Mouse (Mus musculus): ENCODE measurements around the gene Ddhd1.

Gene Ddhd1

DNA sequence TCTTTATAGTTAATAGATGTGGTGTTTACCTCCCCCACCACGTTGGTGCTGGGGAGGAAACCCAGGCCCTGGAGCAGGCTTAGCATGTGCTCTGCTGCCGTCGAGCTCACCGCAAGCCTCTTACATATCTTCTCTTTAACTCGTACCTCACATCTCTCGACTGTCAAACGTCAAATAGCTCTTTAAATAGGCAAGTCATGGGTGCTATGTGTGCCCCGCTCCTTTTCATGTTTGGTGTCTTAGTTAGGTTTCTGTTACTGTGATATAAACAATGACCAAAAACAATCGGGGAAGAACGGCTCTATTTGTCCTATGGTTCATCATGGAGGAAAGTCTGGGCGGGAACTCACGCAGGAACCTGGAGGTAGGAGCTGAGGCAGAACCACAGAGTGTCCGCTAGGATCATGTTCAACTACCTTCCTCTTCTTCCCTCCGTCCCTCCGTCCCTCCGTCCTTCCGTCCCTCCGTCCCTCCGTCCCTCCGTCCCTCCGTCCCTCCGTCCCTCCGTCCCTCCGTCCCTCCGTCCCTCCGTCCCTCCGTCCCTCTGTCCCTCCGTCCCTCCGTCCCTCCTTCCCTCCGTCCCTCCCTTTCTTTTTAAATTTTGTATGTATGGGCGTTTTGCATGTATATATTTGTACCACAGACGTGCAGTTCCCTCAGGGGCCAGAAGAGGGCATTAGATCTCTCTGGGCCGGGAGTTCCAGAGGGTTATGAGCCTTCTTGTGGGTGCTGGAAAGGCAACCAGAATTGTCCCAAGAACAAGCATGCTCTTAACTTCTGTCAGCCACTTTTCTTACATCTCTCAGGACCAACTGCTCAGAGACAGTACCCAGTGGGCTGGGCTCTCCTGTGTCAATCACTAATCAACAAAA lies 91.6 kb downstream of the Ddhd1 start:
- peak; percentile 77 to 84 for DNase-seq

DNA sequence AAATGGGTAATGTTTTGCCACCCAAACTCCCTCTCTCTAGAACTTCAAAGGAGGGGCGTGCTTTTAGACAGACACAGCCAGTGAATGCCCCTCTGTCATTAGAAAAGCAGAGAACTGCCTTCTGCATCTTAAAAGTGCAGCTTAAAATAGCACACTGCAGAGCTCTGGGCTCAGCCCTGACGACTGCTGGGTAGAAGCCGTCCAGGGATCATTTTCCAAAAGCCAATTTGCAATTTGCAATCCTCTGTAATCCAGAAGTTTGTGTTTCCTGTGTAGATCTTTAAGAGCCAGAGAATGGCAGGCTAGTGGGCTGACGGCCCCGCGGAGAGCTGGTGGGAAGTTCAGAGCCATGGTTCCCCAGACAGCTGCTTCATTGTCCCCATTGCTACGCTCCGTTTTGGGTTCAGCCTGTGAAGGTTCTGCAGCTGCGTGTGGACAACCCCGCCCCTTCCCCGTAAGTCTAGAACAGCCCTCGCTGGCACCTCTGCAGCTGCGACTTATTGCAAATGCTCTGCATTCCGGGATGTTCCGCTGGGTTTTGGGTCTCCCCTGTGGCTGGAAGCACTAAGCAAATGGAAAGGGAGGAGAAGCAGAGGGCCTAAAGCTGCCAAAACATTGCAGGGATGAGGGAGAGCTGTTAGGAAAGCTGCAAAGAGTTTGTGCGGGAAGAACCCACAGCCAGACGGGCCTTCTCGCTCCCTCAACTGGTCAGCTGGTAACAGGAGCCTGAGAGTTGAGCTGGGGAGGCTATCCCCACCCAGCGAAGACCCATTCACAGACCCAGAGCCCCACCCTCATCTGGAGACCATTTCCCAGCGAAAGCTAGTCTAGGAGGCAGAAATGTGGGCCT lies 92.5 kb downstream of the Ddhd1 start:
- no peak for DNase-seq

DNA sequence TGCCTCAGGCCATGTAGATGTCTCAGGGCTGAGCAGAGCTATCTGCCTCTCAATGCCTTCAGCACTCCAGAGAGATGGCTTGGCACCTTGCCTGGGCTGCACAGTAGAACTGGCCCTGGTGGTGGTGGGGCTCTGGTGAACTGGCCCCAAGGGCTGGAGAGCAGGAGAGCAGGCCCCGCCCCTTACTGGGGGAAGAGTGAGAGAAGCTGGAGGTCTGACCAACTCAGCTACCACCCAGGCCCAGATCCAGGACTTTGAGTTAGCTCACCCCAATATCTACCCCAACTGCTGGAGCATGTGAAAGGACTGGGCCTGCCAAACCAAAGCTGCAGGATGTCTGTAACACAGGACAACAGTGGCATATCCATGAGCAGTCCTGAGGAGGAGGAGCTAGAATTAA lies 94.4 kb downstream of the Ddhd1 start:
- DNase-seq = peak; percentile 44 to 59

DNA sequence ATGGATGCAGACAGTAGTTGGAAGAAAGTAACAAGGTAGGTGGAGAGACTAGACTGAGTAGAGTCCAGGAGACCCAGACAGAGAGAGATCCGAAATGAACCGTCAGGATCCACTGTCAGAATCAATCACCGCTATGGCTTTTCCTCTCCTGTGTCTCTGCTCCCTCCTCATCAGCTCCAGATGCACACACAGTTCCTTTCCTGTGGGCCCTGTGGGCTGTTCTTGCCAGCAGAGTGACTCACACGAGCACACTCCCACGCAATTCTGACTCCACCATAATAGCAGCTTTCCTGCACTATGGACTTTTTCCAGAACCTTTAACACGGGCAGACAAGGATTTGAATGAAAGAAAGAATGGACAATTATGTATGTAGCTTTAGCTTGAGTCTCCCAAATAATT lies 96.3 kb downstream of the Ddhd1 start:
- no peak for DNase-seq

DNA sequence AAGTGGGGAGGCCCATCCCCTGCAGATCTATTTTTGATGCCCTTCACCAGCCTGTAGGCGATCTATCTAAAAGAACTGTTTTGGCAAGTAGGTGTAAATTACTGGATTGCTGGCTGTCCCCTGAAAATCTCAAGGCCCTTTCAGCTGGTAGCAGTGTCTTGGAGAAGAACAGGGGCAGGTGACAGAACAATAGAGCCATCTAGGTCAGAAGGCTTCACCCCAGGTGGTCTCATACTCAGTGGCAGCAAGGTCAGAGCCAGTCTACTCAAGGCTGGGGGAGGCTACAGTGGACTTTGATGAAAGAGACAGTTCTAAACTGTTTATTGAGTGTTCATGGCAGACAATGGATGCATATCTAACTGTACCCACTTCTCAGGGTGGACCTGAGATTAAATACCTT lies 98.9 kb downstream of the Ddhd1 start:
- no peak for DNase-seq

DNA sequence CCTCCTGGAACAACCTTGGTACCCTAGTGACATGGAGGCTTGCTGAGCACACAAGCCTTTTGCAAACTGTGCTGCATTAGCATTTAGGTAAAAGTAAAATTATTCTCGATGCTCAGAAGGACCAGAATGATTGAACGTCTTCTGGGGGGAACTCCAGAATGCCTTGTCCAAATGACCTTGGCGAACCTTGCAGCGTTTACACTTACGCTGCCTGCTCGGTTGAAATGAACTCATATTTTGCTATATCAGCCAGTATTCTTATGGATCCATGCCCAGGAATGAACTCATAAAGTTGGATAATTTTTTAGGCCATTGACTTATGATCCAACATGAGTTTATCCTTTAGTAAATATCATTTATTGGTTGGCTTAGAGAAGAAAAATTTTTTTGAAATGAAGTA lies 103.6 kb downstream of the Ddhd1 start:
- DNase-seq = no peak

DNA sequence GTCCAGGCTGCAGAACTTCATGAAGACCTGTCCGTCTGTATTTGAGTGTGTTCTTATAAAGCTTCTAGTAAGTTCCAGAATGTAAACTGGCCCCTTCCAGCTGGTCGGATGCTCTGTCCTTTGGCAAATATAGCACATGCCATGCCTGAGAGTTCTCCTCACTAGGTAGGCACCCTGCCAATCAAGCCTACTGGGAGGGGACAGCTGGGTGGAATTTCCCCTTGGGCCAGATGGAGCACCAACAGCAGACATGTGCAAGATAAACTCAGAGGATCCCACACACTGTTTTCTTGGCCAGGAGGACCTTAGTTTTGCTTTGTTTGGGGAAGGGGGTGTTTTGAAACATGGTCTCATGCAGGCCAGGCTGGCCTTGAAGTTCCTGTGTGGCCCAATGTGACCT lies 104.1 kb downstream of the Ddhd1 start:
- DNase-seq = no peak

DNA sequence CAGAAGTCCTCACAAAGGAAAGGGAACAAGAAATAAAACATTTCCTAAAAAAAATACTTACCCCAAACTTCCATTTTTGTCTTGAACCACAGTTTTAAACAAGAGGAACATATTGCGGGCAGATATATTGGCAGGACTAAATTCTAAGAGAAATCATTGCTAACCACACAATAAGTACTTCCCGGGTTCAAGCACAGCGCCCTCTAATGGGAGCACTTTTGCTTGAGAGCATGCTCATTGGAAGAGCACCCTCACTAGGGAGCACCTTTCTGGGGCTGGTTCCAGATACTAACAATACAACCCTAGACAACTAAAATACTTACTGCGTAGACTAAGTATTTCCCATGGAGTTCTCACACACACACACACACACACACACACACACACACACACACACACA lies 105.5 kb downstream of the Ddhd1 start:
- no peak for DNase-seq

DNA sequence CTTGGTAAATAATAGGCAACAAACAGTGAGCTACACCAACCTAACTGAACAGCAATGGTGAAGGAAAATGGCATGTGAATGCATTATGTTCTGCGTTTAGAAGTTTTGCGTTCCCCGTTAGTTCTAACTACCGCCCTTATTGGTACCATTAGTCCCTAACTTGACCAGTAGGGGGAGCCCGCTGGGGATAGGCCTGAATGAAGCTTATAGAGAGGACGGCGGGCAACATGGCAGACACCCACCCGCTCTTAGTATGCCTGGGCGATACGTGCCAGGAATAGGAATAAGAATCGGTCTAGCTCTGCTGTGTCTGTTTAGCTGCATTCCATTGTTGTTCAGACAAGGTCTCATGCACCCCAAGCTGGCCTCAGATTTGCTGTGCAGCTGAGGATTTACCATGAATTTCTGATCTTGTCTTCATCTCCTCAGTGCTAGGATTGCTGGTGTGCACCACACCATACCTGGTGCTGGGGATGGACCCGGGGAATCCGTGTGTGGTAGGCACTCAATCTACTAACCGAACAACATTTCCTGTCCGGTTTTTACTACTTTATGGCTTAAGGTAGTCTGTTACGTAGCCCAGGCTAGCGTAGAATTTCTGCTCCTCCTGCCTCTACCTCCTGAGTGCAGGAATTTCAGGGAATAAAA lies 106.7 kb downstream of the Ddhd1 start:
- peak; percentile 48 to 69 for DNase-seq

DNA sequence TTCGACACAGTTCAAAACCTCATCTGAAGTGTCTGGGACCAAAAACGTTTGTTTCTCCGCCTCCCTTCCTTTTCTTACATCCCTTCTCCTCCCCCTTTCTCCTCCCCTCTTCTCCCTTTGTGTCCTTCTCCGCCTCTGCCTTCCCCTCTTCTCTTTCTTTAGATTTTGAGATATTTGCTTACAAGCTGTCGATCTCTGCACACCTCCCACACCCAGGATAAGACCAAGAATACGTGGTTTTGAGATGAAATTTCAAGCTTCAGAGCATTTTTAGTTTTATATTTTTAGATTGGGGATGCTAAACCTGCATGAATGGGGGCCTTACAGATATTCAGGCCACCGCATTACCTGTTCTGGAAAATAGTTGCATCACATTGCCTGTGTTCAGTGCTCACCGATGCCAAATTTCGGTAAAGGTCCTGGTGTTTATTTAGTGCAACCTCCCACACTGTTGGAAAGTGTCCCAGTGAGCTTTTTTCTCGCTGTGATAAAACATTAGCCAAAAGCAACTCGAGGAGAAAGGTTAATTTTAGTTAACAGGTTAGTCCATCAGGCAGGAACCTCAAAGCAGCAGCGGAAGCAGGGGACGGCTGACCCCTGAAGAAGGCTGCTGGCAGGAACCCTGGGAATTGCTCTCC lies 107.8 kb downstream of the Ddhd1 start:
- DNase-seq = peak in 1 of 2 experiments; percentile 25

DNA sequence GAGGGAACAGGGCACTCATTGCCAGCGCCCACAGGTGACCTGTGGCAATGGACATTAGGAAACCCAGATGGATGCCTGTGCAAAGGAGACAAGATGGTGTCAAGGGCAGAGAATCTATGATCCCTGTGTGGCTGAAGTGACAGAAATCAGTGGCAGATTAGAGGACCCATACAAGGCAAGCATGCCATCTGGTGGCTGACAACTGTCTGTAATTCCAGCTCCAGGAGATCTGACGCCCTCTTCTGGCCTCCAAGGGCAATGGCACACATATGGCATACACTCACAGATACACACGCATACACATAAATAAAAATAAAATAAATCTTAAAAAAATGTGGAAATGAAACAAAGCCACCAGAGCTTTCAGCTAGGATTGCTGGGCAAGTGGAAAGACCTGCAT lies 109.8 kb downstream of the Ddhd1 start:
- no peak for DNase-seq

DNA sequence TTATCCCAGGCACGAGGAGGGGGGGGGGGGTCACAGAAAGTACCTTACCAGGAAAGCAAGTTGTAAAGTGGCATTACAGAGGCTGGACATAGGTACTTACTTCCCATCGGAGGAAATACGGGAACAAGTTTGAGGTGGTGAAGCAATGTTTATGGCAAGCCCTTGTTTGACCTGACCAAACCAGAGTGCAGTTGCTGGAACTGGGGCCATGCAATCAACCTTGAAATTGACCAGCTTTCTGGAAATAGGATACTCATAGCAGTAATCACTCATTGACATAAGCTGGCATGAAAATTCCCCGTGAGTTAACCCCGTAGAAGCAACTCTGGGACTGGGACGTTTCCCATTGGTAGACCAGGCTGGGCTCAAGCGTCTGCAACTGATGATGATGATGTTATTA lies 113.0 kb downstream of the Ddhd1 start:
- DNase-seq = no peak

DNA sequence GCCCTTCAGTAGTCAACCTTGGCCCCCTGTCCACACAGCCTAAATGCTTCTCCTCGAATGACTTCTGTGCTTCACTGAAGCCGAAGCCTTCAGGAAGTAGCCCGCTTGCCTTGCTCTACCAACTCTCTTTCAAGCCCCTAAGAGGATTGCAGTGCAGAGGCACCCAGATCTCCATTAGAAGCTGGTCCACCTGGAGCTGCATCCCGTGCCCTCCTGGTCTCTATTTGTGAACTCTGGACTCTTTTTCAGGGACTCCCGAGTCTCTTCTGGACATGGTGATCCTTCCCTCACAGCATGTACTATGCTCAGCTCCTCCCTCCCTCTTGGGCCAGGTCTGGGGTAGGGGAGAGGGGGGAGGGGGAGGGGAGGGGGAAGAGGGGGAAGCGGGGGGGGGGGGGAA lies 113.9 kb downstream of the Ddhd1 start:
- no peak for DNase-seq

DNA sequence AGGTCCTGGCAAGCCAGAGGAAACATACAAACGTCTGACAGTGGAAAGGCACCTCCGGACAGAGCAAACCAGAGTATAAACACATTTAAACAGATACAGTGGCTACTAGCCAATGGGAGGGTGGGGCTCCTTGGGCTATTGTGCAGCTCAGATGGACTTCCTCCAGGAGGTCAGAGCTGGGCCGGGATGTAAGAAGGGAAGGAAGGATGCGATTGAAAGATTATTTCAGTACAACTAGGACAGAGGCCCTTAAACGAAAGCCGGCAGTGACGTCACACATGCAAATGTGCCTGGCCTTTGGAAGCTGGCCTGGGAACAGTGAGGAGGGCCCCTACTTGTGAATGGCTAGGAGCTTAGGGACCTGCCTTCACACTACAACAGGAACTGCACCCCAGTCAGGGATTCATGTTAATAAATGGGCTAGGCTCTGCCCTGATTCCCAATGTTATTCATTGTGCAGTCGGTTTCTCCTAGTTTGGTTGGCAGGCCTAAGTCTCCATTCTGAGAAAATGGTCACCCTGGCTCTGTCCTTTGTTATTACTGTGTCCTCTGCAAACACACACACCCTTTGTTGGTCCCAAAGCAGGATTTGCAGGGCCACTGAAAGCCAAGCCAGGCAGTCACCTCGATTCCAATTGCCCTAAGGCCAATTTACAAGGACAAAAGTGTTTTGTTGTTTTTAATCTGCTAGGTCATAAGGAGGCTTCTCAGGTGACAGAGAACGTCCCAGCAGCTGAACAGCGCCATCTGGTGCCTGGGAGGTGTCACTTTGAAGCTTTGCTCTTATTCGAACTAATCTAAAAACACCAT lies 118.1 kb downstream of the Ddhd1 start:
- peak; percentile 72 to 82 for DNase-seq

Measured in cerebellum, postnatal 14 days (tissue).